Mouse (Mus musculus) limb, embryonic 12.5 days (tissue): ENCODE results near the gene Pip4p1. TPM values are rescaled to one million over a fixed set of nuclear protein-coding genes. Genes with fewer than 3 reads are reported as not detected.
"Not testable (repeated sequence)": the region's sequence is repeated elsewhere in the genome, so short reads cannot be mapped to it uniquely, and the experiment has no call there.

Experiments
- ATAC-seq: fragments of 200-750 bp; cut with Nextera tagmentation; 2 replicates; pipeline ENCODE4 v1.8.0; 2017; ENCODE audit warnings: low read depth, moderate TSS enrichment; ENCODE audit not compliant: insufficient number of reproducible peaks, insufficient read depth, low FRiP score, low TSS enrichment
- H3K27ac ChIP-seq: fragments of 300-500 bp; sonication (generic); 2 replicates; pipeline ENCODE4 v1.5.1; 2016; ENCODE audit warnings: mild to moderate bottlenecking, moderate library complexity
- H3K27me3 ChIP-seq: fragments of 300-500 bp; sonication (generic); 2 replicates; pipeline ENCODE4 v1.6.1; 2016; ENCODE audit warnings: mild to moderate bottlenecking, moderate library complexity
- H3K36me3 ChIP-seq: fragments of 300-500 bp; sonication (generic); 2 replicates; pipeline ENCODE4 v1.6.1; 2016; ENCODE audit warnings: mild to moderate bottlenecking, moderate library complexity
- H3K4me1 ChIP-seq: fragments of 300-500 bp; sonication (generic); replicated peaks from 2 replicates; pipeline ENCODE4 v1.6.1; 2016
- H3K4me2 ChIP-seq: fragments of 300-500 bp; sonication (generic); 2 replicates; pipeline ENCODE4 v1.6.1; 2016; ENCODE audit warnings: mild to moderate bottlenecking, moderate library complexity
- H3K4me3 ChIP-seq: fragments of 300-500 bp; sonication (generic); replicated peaks from 2 replicates; pipeline ENCODE4 v1.5.1; 2016; ENCODE audit warnings: mild to moderate bottlenecking
- H3K9ac ChIP-seq: fragments of 300-500 bp; sonication (generic); replicated peaks from 2 replicates; pipeline ENCODE4 v1.6.1; 2016; ENCODE audit warnings: mild to moderate bottlenecking, moderate library complexity
- H3K9me3 ChIP-seq: fragments of 300-500 bp; sonication (generic); 2 replicates; pipeline ENCODE4 v1.6.1; 2016; ENCODE audit warnings: mild to moderate bottlenecking, moderate library complexity
- WGBS: fragments of 180-500 bp; shearing (Covaris S2); methylation state at CpG from one replicate; pipeline ENCODE4 v1.1.7; 2016; 5-methylcytosine and 5-hydroxymethylcytosine counted together
- polyA plus RNA-seq: library from polyadenylated mRNA; unstranded; fragments of >200 nt; fragmentation: Nextera tagmentation; extraction: Ambion mirVana; gene quantifications from 2 replicates; pipeline ENCODE4 v1.2.1, GENCODE M21; 2016

The Pip4p1 gene
- 58.7 and 59.1 TPM in 2 replicates for polyA plus RNA-seq

GRCm38 (mm10) chr14:50930754-50931492 lies at the start of gene Pip4p1, which contains the start of gene Pnp:
TSS of gene Pip4p1 (minus strand) at chr14:50930856.
TSS of gene Pnp (plus strand) at chr14:50931082.
- Histone ChIP-seq H3K9ac (peak within 1 kb of the TSS; percentile 91), H3K4me2 (peak within 1 kb of the TSS; percentile 69), H3K9me3 (no peaks in the 10 kb centered on the region), H3K27ac (peak within 1 kb of the TSS; percentile 88), H3K4me3 (peak within 1 kb of the TSS; percentile 95), H3K27me3 (no peaks in the 10 kb centered on the region), H3K36me3 (peaks cover 36% of the 10 kb centered on the region), H3K4me1 (peaks cover 19% of the 10 kb centered on the region)
- ATAC-seq, result peak; percentile 100
- under 1% methylated on average over 60 of the region's 68 CpGs for WGBS

- H3K9ac ChIP-seq, result no peak overlapping the region
- H3K36me3 ChIP-seq, result no peaks in the 10 kb centered on the region
- no peaks in the 10 kb centered on the region for H3K27me3 ChIP-seq
- H3K27ac ChIP-seq, result no peak overlapping the region
- H3K4me2 ChIP-seq, result no peak overlapping the region
- H3K4me3 ChIP-seq, result no peak overlapping the region
- no peaks in the 10 kb centered on the region for H3K9me3 ChIP-seq
- H3K4me1 ChIP-seq, result 0 out of 2 replicates have a peak, but pooled peaks cover 6% of the 10 kb centered on the region
- no peak for ATAC-seq
Measured at GRCm38 (mm10) chr14:50979631-50980030, 49.0 kb upstream of the Pip4p1 start.

GRCm38 (mm10) chr14:50978451-50978850 lies 47.8 kb upstream of the Pip4p1 start:
- not testable (repeated sequence) for H3K9me3 ChIP-seq, H3K27me3 ChIP-seq, H3K36me3 ChIP-seq, H3K27ac ChIP-seq, H3K4me1 ChIP-seq, H3K4me2 ChIP-seq, H3K9ac ChIP-seq, H3K4me3 ChIP-seq, ATAC-seq
- 92% methylated on average over 6 of the region's 6 CpGs for WGBS

- no peak overlapping the region for H3K27ac ChIP-seq
- H3K27me3 ChIP-seq, result no peaks in the 10 kb centered on the region
- no peaks in the 10 kb centered on the region for H3K9me3 ChIP-seq
- H3K9ac ChIP-seq, result no peak overlapping the region
- H3K36me3 ChIP-seq, result no peaks in the 10 kb centered on the region
- 34% methylated on average over 9 of the region's 9 CpGs for WGBS
- H3K4me2 ChIP-seq, result no peak overlapping the region
- no peak overlapping the region for H3K4me3 ChIP-seq
- H3K4me1 ChIP-seq, result 0 out of 2 replicates have a peak, but pooled peaks cover 6% of the 10 kb centered on the region
- no peak for ATAC-seq
Measured at GRCm38 (mm10) chr14:50976674-50977073, 46.0 kb upstream of the Pip4p1 start.

GRCm38 (mm10) chr14:50975001-50975400 lies 44.3 kb upstream of the Pip4p1 start:
- no peak for ATAC-seq
- Histone ChIP-seq H3K9me3 (no peaks in the 10 kb centered on the region), H3K36me3 (no peaks in the 10 kb centered on the region), H3K4me3 (no peak overlapping the region), H3K9ac (no peak overlapping the region), H3K27me3 (no peaks in the 10 kb centered on the region), H3K4me1 (peaks cover 12% of the 10 kb centered on the region), H3K4me2 (no peak overlapping the region), H3K27ac (no peak overlapping the region)
- 57% methylated on average over 5 of the region's 5 CpGs for WGBS

- peaks cover 12% of the 10 kb centered on the region for H3K4me1 ChIP-seq
- H3K9ac ChIP-seq, result no peak overlapping the region
- ATAC-seq, result no peak
- no peak overlapping the region for H3K4me3 ChIP-seq
- no peak overlapping the region for H3K27ac ChIP-seq
- H3K36me3 ChIP-seq, result no peaks in the 10 kb centered on the region
- H3K4me2 ChIP-seq, result no peak overlapping the region
- H3K9me3 ChIP-seq, result no peaks in the 10 kb centered on the region
- no peaks in the 10 kb centered on the region for H3K27me3 ChIP-seq
- 46% methylated on average over 4 of the region's 4 CpGs for WGBS
Measured at GRCm38 (mm10) chr14:50973700-50974099, 43.0 kb upstream of the Pip4p1 start.

GRCm38 (mm10) chr14:50973054-50973453 lies 42.4 kb upstream of the Pip4p1 start:
- not testable (repeated sequence) for ATAC-seq, H3K9me3 ChIP-seq, H3K27ac ChIP-seq, H3K9ac ChIP-seq, H3K4me2 ChIP-seq, H3K36me3 ChIP-seq, H3K4me3 ChIP-seq, H3K27me3 ChIP-seq
- H3K4me1 ChIP-seq, result peaks cover 12% of the 10 kb centered on the region
- 83% methylated on average over 5 of the region's 5 CpGs for WGBS

- no peaks in the 10 kb centered on the region for H3K36me3 ChIP-seq
- no peak overlapping the region for H3K27ac ChIP-seq
- H3K27me3 ChIP-seq, result no peaks in the 10 kb centered on the region
- ATAC-seq, result no peak
- WGBS, result 82% methylated on average over 1 of the region's 1 CpGs
- no peak overlapping the region for H3K4me3 ChIP-seq
- H3K4me2 ChIP-seq, result no peak overlapping the region
- H3K9me3 ChIP-seq, result no peaks in the 10 kb centered on the region
- peaks cover 6% of the 10 kb centered on the region for H3K4me1 ChIP-seq
- H3K9ac ChIP-seq, result no peak overlapping the region
Measured at GRCm38 (mm10) chr14:50970822-50971221, 40.2 kb upstream of the Pip4p1 start.

- H3K4me3 ChIP-seq, result no peak overlapping the region
- H3K9me3 ChIP-seq, result no peaks in the 10 kb centered on the region
- H3K9ac ChIP-seq, result no peak overlapping the region
- H3K27me3 ChIP-seq, result no peaks in the 10 kb centered on the region
- ATAC-seq, result no peak
- no peak overlapping the region for H3K27ac ChIP-seq
- peaks cover 6% of the 10 kb centered on the region for H3K4me1 ChIP-seq
- 49% methylated on average over 12 of the region's 12 CpGs for WGBS
- H3K36me3 ChIP-seq, result no peaks in the 10 kb centered on the region
- H3K4me2 ChIP-seq, result no peak overlapping the region
Measured at GRCm38 (mm10) chr14:50969558-50970544, 39.2 kb upstream of the Pip4p1 start.

- no peak overlapping the region for H3K27ac ChIP-seq
- no peaks in the 10 kb centered on the region for H3K27me3 ChIP-seq
- H3K4me2 ChIP-seq, result no peak overlapping the region
- H3K9ac ChIP-seq, result no peak overlapping the region
- H3K36me3 ChIP-seq, result no peaks in the 10 kb centered on the region
- WGBS, result 24% methylated on average over 1 of the region's 1 CpGs
- ATAC-seq, result no peak
- H3K4me1 ChIP-seq, result peaks cover 6% of the 10 kb centered on the region
- H3K4me3 ChIP-seq, result no peak overlapping the region
- H3K9me3 ChIP-seq, result no peaks in the 10 kb centered on the region
Measured at GRCm38 (mm10) chr14:50969041-50969440, 38.4 kb upstream of the Pip4p1 start.
